Mouse (Mus musculus) spleen, adult 2 months (tissue): Measurements from ENCODE around the gene Ces3a.

Experiments
- CTCF ChIP-seq: fragments of 200-500 bp; IDR thresholded peaks from 2 replicates; pipeline ENCODE4 v1.5.1; 2011; ENCODE audit warnings: mild to moderate bottlenecking, inconsistent platforms; ENCODE audit not compliant: insufficient read depth, insufficient read length, insufficient replicate concordance; ENCODE audit errors: extremely low read depth
- POLR2A ChIP-seq: fragments of 200-500 bp; IDR thresholded peaks from 2 replicates; pipeline ENCODE4 v1.6.1; 2011; ENCODE audit warnings: low read depth, low read length, inconsistent platforms

DNA sequence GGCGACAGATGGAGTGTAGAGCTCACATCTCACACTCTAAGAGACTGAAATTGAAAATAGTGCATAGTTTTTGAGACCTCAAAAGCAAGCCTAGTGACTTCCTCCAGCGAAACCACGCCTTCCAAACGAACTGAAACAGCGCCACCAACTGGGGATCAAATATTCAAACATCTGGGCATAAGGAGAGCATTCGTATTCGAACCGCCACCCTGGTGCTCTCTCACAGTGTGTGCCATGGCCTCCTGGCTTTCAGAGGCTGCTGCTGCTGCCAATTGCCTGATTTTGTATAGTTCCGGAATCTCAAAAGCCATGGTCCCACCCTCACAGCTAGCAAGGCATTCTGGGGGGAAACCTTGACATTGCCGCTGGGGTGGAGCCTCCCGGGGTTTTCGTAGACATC lies 37.3 kb upstream of the Ces3a start:
- TF ChIP-seq CTCF (no peak), POLR2A (no peak)
